Mouse (Mus musculus) liver, adult 2 months (tissue): Measurements from ENCODE around the gene Nr2e3. TPM values are rescaled to one million over a fixed set of nuclear protein-coding genes. Genes with fewer than 3 reads are reported as not detected.

Experiments
- DNase-seq: peaks from one replicate; pipeline ENCODE4 v3.0.0-alpha.2; 2011; ENCODE audit warnings: low read depth, low spot score; ENCODE audit errors: extremely low read depth
- H3K27ac ChIP-seq: fragments of 200-500 bp; replicated peaks from 2 replicates; pipeline ENCODE4 v1.5.1; 2012; ENCODE audit warnings: low read depth, mild to moderate bottlenecking, control low read depth, inconsistent platforms, low read length; ENCODE audit not compliant: insufficient read depth
- H3K27me3 ChIP-seq: fragments of 200-500 bp; 2 replicates; pipeline ENCODE4 v1.6.1; 2012; ENCODE audit warnings: mild to moderate bottlenecking, moderate library complexity, low read length, inconsistent platforms; ENCODE audit not compliant: control insufficient read depth, insufficient read depth
- H3K36me3 ChIP-seq: fragments of 200-500 bp; 2 replicates; pipeline ENCODE4 v1.6.1; 2012; ENCODE audit warnings: low read length, inconsistent platforms; ENCODE audit not compliant: control insufficient read depth, insufficient read depth
- H3K4me1 ChIP-seq: fragments of 200-500 bp; 2 replicates; pipeline ENCODE4 v1.6.1; 2011; ENCODE audit warnings: low read length; ENCODE audit not compliant: control insufficient read depth, insufficient read depth
- H3K4me3 ChIP-seq: fragments of 200-500 bp; 2 replicates; pipeline ENCODE4 v1.5.1; 2011; ENCODE audit warnings: low read depth, mild to moderate bottlenecking, control low read depth, low read length, moderate library complexity; ENCODE audit not compliant: insufficient read depth
- H3K79me2 ChIP-seq: fragments of 200-500 bp; 2 replicates; pipeline ENCODE4 v1.6.1; 2012; ENCODE audit warnings: inconsistent platforms, mild to moderate bottlenecking, low read length, moderate library complexity; ENCODE audit not compliant: control insufficient read depth, insufficient read depth
- H3K9ac ChIP-seq: fragments of 200-500 bp; 2 replicates; pipeline ENCODE4 v1.6.1; 2012; ENCODE audit warnings: low read depth, mild to moderate bottlenecking, control low read depth, inconsistent platforms, low read length
- CTCF ChIP-seq: fragments of 200-500 bp; IDR thresholded peaks from 2 replicates; pipeline ENCODE4 v1.5.1; 2011; ENCODE audit warnings: low read depth, low read length, control low read depth
- POLR2A ChIP-seq: fragments of 200-500 bp; IDR thresholded peaks from 2 replicates; pipeline ENCODE4 v1.6.1; 2011; ENCODE audit warnings: low read length, control low read depth; ENCODE audit not compliant: insufficient read depth; ENCODE audit errors: extremely low read depth
- WGBS: fragments of 180-500 bp; shearing (Covaris S2); methylation state at CpG from one replicate; pipeline ENCODE4 v1.1.7; 2018; 5-methylcytosine and 5-hydroxymethylcytosine counted together
- polyA plus RNA-seq: library from polyadenylated mRNA; depleted of rRNA; stranded (reverse); fragments of >200 nt; gene quantifications from 2 replicates; pipeline ENCODE4 v1.2.3, GENCODE M21; 2012; rRNA removed
- total RNA-seq: library from RNA; depleted of rRNA; stranded (reverse); fragments of >200 nt; gene quantifications from 2 replicates; pipeline ENCODE4 v1.2.3, GENCODE M21; 2014; rRNA removed

The Nr2e3 gene
- not detected in 2 replicates for total RNA-seq
- not detected in 2 replicates for polyA plus RNA-seq

- Histone ChIP-seq H3K79me2 (no peaks in the 10 kb centered on the region), H3K36me3 (no peaks in the 10 kb centered on the region), H3K4me3 (no peak within 1 kb of the TSS), H3K27ac (no peak within 1 kb of the TSS), H3K4me1 (no peaks in the 10 kb centered on the region), H3K9ac (no peak within 1 kb of the TSS), H3K27me3 (peaks cover 3% of the 10 kb centered on the region; the same call in 1 of the 2 replicates)
- 89% methylated on average over 10 of the region's 10 CpGs for WGBS
- no peak for TF ChIP-seq POLR2A
- no peak for DNase-seq
Observed at GRCm38 (mm10) chr9:59960559-59960958, at the start of gene Nr2e3. TSS of gene Nr2e3 (minus strand) at chr9:59960659.

GRCm38 (mm10) chr9:60008936-60009335, 48.5 kb upstream of the Nr2e3 start:
- no peak overlapping the region for H3K9ac ChIP-seq
- no peak overlapping the region for H3K4me3 ChIP-seq
- no peak overlapping the region for H3K27ac ChIP-seq
- no peaks in the 10 kb centered on the region for H3K27me3 ChIP-seq
- no peaks in the 10 kb centered on the region for H3K4me1 ChIP-seq
- TF ChIP-seq POLR2A (no peak), CTCF (no peak)
- no peaks in the 10 kb centered on the region for H3K36me3 ChIP-seq
- H3K79me2 ChIP-seq = no peaks in the 10 kb centered on the region
- WGBS = 50% methylated on average over 7 of the region's 7 CpGs
- no peak for DNase-seq

GRCm38 (mm10) chr9:60002323-60002722, 41.9 kb upstream of the Nr2e3 start:
- Histone ChIP-seq H3K4me1 (no peaks in the 10 kb centered on the region), H3K79me2 (no peaks in the 10 kb centered on the region), H3K9ac (no peak overlapping the region), H3K4me3 (no peak overlapping the region), H3K27me3 (no peaks in the 10 kb centered on the region), H3K27ac (no peak overlapping the region), H3K36me3 (no peaks in the 10 kb centered on the region)
- 92% methylated on average over 8 of the region's 8 CpGs for WGBS
- TF ChIP-seq CTCF (no peak), POLR2A (no peak)
- no peak for DNase-seq

- Histone ChIP-seq H3K79me2 (no peaks in the 10 kb centered on the region), H3K27ac (no peak overlapping the region), H3K36me3 (no peaks in the 10 kb centered on the region), H3K27me3 (no peaks in the 10 kb centered on the region), H3K9ac (no peak overlapping the region), H3K4me1 (no peaks in the 10 kb centered on the region), H3K4me3 (no peak overlapping the region)
- WGBS = 90% methylated on average over 3 of the region's 3 CpGs
- TF ChIP-seq CTCF (no peak), POLR2A (no peak)
- DNase-seq = no peak
Observed at GRCm38 (mm10) chr9:60001444-60001843, 41.0 kb upstream of the Nr2e3 start.

- no peak overlapping the region for H3K9ac ChIP-seq
- 93% methylated on average over 4 of the region's 4 CpGs for WGBS
- TF ChIP-seq POLR2A = no peak
- no peak for TF ChIP-seq CTCF
- no peaks in the 10 kb centered on the region for H3K36me3 ChIP-seq
- H3K4me3 ChIP-seq = no peak overlapping the region
- H3K27me3 ChIP-seq = no peaks in the 10 kb centered on the region
- H3K27ac ChIP-seq = no peak overlapping the region
- H3K4me1 ChIP-seq = no peaks in the 10 kb centered on the region
- no peak for DNase-seq
- no peaks in the 10 kb centered on the region for H3K79me2 ChIP-seq
Observed at GRCm38 (mm10) chr9:59997725-59998124, 37.3 kb upstream of the Nr2e3 start.

- TF ChIP-seq POLR2A = no peak
- TF ChIP-seq CTCF = no peak
- no peak overlapping the region for H3K9ac ChIP-seq
- WGBS = 82% methylated on average over 5 of the region's 5 CpGs
- H3K27ac ChIP-seq = no peak overlapping the region
- no peaks in the 10 kb centered on the region for H3K79me2 ChIP-seq
- H3K27me3 ChIP-seq = peaks cover 2% of the 10 kb centered on the region; the same call in 1 of the 2 replicates
- DNase-seq = no peak
- no peaks in the 10 kb centered on the region for H3K4me1 ChIP-seq
- no peaks in the 10 kb centered on the region for H3K36me3 ChIP-seq
- H3K4me3 ChIP-seq = no peak overlapping the region
Observed at GRCm38 (mm10) chr9:59991407-59991806, 30.9 kb upstream of the Nr2e3 start.
